Mouse (Mus musculus) heart, postnatal 0 days (tissue): ENCODE data around the gene Gnaq.

ENCODE experiments used
- CTCF ChIP-seq: IDR thresholded peaks from 2 replicates; pipeline ENCODE4 v1.5.1; 2016; ENCODE audit warnings: antibody characterized with exemption, control low read depth, low read depth
- EP300 ChIP-seq: IDR thresholded peaks from 2 replicates; pipeline ENCODE4 v1.6.1; 2016; ENCODE audit warnings: antibody characterized with exemption, low read depth

DNA sequence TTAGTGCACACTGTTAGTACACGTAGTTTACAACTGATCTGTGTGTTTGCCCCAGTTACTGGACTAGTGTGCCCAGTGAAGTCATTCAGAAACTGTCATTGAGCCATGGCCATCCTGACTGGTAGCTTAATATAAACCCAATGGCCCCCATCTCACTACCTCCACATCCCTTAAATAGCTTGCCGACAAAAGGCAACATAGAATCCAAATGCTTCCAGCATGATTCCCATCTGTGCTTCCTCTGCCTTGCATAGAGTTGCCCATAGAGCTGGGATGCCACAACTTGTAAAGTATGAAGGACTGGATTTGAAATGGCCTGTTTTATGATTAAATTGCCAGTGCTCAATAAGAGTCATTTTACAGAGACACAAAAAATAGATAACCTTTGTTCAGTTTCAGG, 212.9 kb downstream of the Gnaq start:
- TF ChIP-seq CTCF (no peak), EP300 (no peak)
